Mouse (Mus musculus) ES-E14 (cell line): Measurements from ENCODE around the gene Svep1.

Experiments
- CHD2 ChIP-seq: IDR thresholded peaks from 2 replicates; pipeline ENCODE4 v1.6.1; 2014; ENCODE audit warnings: mild to moderate bottlenecking, low read depth, low read length, inconsistent platforms
- HCFC1 ChIP-seq: IDR thresholded peaks from 2 replicates; pipeline ENCODE4 v1.6.1; 2012; ENCODE audit warnings: low read length, inconsistent platforms, borderline replicate concordance; ENCODE audit not compliant: insufficient read depth
- MAFK ChIP-seq: IDR thresholded peaks from 2 replicates; pipeline ENCODE4 v1.6.1; 2014; ENCODE audit warnings: mild to moderate bottlenecking, low read depth, low read length, inconsistent platforms; ENCODE audit not compliant: insufficient read depth
- ZC3H11A ChIP-seq: IDR thresholded peaks from 2 replicates; pipeline ENCODE4 v1.6.1; 2012; ENCODE audit warnings: low read depth, mild to moderate bottlenecking, inconsistent platforms, low read length, borderline replicate concordance
- ZNF384 ChIP-seq: IDR thresholded peaks from 2 replicates; pipeline ENCODE4 v1.6.1; 2012; ENCODE audit warnings: low read depth, low read length, inconsistent platforms

- TF ChIP-seq ZC3H11A (no peak), CHD2 (no peak), HCFC1 (no peak), MAFK (no peak), ZNF384 (no peak)
Observed at GRCm38 (mm10) chr4:58184681-58185341, 21.8 kb downstream of the Svep1 start.
